Mouse (Mus musculus) forebrain, embryonic 16.5 days (tissue): ENCODE measurements around the gene Mks1. TPM values are rescaled to one million over a fixed set of nuclear protein-coding genes. Genes with fewer than 3 reads are reported as not detected.

Experiments
- ATAC-seq: fragments of 200-750 bp; cut with Nextera tagmentation; 2 replicates; pipeline ENCODE4 v1.8.0; 2017; ENCODE audit warnings: mild to moderate bottlenecking, moderate library complexity
- H3K27ac ChIP-seq: fragments of 300-500 bp; sonication (generic); 2 replicates; pipeline ENCODE4 v1.5.1; 2014; ENCODE audit warnings: low read length, control low read depth
- H3K27me3 ChIP-seq: fragments of 300-500 bp; sonication (generic); replicated peaks from 2 replicates; pipeline ENCODE4 v1.6.1; 2014; ENCODE audit warnings: low read length; ENCODE audit not compliant: control insufficient read depth, insufficient read depth
- H3K36me3 ChIP-seq: fragments of 300-500 bp; sonication (generic); 2 replicates; pipeline ENCODE4 v1.6.1; 2014; ENCODE audit not compliant: control insufficient read depth, insufficient read depth
- H3K4me1 ChIP-seq: fragments of 300-500 bp; sonication (generic); replicated peaks from 2 replicates; pipeline ENCODE4 v1.6.1; 2014; ENCODE audit warnings: low read length; ENCODE audit not compliant: control insufficient read depth, insufficient read depth
- H3K4me2 ChIP-seq: fragments of 300-500 bp; sonication (generic); 2 replicates; pipeline ENCODE4 v1.6.1; 2014; ENCODE audit warnings: mild to moderate bottlenecking, low read length, control low read depth
- H3K4me3 ChIP-seq: fragments of 300-500 bp; sonication (generic); replicated peaks from 2 replicates; pipeline ENCODE4 v1.5.1; 2014; ENCODE audit warnings: mild to moderate bottlenecking, low read length, control low read depth
- H3K9ac ChIP-seq: fragments of 300-500 bp; sonication (generic); replicated peaks from 2 replicates; pipeline ENCODE4 v1.6.1; 2014; ENCODE audit warnings: low read depth, low read length, control low read depth
- H3K9me3 ChIP-seq: fragments of 300-500 bp; sonication (generic); 2 replicates; pipeline ENCODE4 v1.6.1; 2016; ENCODE audit warnings: low read length; ENCODE audit not compliant: control insufficient read depth
- WGBS: fragments of 180-500 bp; shearing (Covaris S2); extraction: QIAGEN DNeasy Blood & Tissue Kit; methylation state at CpG from one replicate; pipeline ENCODE4 v1.1.7; 2014; 5-methylcytosine and 5-hydroxymethylcytosine counted together
- polyA plus RNA-seq: library from polyadenylated mRNA; unstranded; fragments of >200 nt; fragmentation: Nextera tagmentation; extraction: Ambion mirVana; gene quantifications from 2 replicates; pipeline ENCODE4 v1.2.1, GENCODE M21; 2015

Gene Mks1
- polyA plus RNA-seq, 1 experiment from 2014 or later, result 12.6 TPM

- no peaks in the 10 kb centered on the region for H3K27me3 ChIP-seq
- no peaks in the 10 kb centered on the region for H3K9me3 ChIP-seq
- no peak within 1 kb of the TSS for H3K9ac ChIP-seq
- ATAC-seq, result no peak
- H3K27ac ChIP-seq, result no peak within 1 kb of the TSS
- H3K4me3 ChIP-seq, result no peak within 1 kb of the TSS
- 20% methylated on average over 10 of the region's 10 CpGs for WGBS
- H3K4me1 ChIP-seq, result 0 out of 2 replicates have a peak, but pooled peaks cover 4% of the 10 kb centered on the region
- no peak within 1 kb of the TSS for H3K4me2 ChIP-seq
- no peaks in the 10 kb centered on the region for H3K36me3 ChIP-seq
Measured at GRCm38 (mm10) chr11:87828239-87828900, 24.6 kb upstream of the Mks1 start, which contains the start of gene Lpo. Gene Lpo, minus strand, starts transcription at chr11:87828289.

DNA sequence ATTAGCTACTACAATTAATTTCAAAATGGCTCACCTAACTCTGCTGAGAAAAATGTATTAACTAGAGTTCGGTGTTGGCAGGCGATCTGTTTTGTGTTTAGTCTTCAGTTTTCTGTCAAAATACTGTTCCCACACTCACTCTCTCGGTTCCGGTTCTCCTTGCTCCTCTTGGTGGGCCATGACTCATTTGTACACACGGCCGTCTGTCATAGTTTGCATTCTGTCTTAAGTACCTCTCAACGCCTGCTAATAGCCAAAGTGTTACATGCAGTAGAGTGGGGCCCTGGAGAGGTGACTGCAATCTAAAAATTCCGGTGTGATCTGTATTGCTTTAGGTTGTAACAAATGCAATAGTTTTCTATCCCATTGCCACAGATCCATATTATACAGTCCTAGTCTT lies 12.3 kb upstream of the Mks1 start:
- Histone ChIP-seq H3K9ac (no peak overlapping the region), H3K4me2 (no peak overlapping the region), H3K27ac (no peak overlapping the region), H3K36me3 (no peaks in the 10 kb centered on the region), H3K27me3 (no peaks in the 10 kb centered on the region), H3K9me3 (no peaks in the 10 kb centered on the region), H3K4me3 (no peak overlapping the region), H3K4me1 (no peaks in the 10 kb centered on the region)
- ATAC-seq, result no peak
- 73% methylated on average over 8 of the region's 8 CpGs for WGBS

GRCm38 (mm10) chr11:87841436-87841835 lies 11.6 kb upstream of the Mks1 start:
- 87% methylated on average over 3 of the region's 3 CpGs for WGBS
- no peaks in the 10 kb centered on the region for H3K36me3 ChIP-seq
- H3K4me2 ChIP-seq, result no peak overlapping the region
- no peak overlapping the region for H3K9ac ChIP-seq
- no peaks in the 10 kb centered on the region for H3K4me1 ChIP-seq
- H3K27ac ChIP-seq, result no peak overlapping the region
- H3K4me3 ChIP-seq, result no peak overlapping the region
- no peaks in the 10 kb centered on the region for H3K27me3 ChIP-seq
- ATAC-seq, result no peak
- no peaks in the 10 kb centered on the region for H3K9me3 ChIP-seq

DNA sequence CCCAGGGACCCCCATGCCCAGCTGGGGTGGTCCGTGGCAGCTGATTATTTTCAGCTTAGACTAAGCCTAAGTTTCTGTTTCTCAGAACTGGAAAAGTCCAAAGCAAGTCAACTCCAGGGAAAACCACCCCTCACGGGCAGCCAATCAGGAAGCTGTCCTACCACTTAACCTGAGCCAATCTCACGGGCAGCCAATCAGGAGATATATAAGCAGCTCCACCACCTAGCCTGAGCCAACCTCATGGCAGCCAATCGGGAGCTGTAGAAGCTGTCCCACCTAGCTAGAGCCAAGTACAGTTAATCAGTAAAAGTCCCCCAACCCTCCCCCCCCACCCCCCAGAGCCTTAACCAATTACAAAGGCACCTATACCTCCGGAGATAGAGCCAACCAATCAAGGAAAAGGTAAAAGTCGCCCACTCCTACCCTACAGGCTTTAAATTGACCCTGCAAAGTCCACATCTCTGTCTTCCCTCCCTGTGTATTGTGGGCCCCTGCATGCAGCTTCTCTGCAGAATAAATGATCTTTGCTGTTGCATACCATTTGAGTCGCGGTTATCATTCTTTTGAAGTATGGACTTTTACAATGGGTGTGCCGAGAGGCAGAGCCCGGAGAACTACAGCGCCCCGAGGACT lies 5.9 kb upstream of the Mks1 start:
- ATAC-seq, result no peak
- Histone ChIP-seq H3K36me3 (no peaks in the 10 kb centered on the region), H3K9ac (no peak overlapping the region), H3K4me1 (no peaks in the 10 kb centered on the region), H3K4me2 (no peak overlapping the region), H3K27ac (no peak overlapping the region), H3K9me3 (no peaks in the 10 kb centered on the region), H3K4me3 (no peak overlapping the region), H3K27me3 (no peaks in the 10 kb centered on the region)
- 86% methylated on average over 12 of the region's 12 CpGs for WGBS

- Histone ChIP-seq H3K27me3 (no peaks in the 10 kb centered on the region), H3K27ac (no peak overlapping the region), H3K4me1 (peaks cover 4% of the 10 kb centered on the region; the same call in 1 of the 2 replicates), H3K36me3 (no peaks in the 10 kb centered on the region), H3K9me3 (no peaks in the 10 kb centered on the region), H3K4me2 (no peak overlapping the region), H3K9ac (no peak overlapping the region), H3K4me3 (no peak overlapping the region)
- no peak for ATAC-seq
- 62% methylated on average over 6 of the region's 6 CpGs for WGBS
Measured at GRCm38 (mm10) chr11:87847884-87848283, 5.1 kb upstream of the Mks1 start.

DNA sequence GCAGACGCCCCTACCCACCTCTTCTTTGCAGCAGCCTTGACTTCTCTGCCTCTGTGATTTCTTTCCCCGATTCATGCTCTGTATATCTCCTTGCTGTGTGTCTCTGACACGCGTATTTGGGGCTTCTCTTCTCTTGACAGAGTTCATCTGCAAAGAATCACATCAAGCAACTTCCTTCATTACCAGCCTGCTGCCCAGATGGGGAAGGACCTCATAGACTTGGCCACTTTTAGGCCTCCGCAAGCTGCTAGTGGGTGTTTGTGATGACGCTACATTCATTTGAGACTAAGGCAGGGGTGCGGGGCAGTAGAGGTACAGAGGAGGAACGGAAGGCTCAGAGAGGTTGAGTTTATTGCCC lies 561 bp downstream of the Mks1 start:
- WGBS, result 33% methylated on average over 8 of the region's 8 CpGs
- H3K27ac ChIP-seq, result peak overlapping the region; percentile 66
- no peaks in the 10 kb centered on the region for H3K27me3 ChIP-seq
- H3K9me3 ChIP-seq, result no peaks in the 10 kb centered on the region
- H3K4me3 ChIP-seq, result peak overlapping the region; percentile 53
- H3K4me2 ChIP-seq, result peak overlapping the region; percentile 62
- H3K36me3 ChIP-seq, result no peaks in the 10 kb centered on the region
- H3K9ac ChIP-seq, result peak overlapping the region; percentile 58
- peaks cover 11% of the 10 kb centered on the region for H3K4me1 ChIP-seq
- peak; percentile 57 for ATAC-seq

GRCm38 (mm10) chr11:87854550-87854949 lies 1.5 kb downstream of the Mks1 start:
- H3K27me3 ChIP-seq, result no peaks in the 10 kb centered on the region
- H3K9me3 ChIP-seq, result no peaks in the 10 kb centered on the region
- no peak overlapping the region for H3K9ac ChIP-seq
- peaks cover 11% of the 10 kb centered on the region for H3K4me1 ChIP-seq
- no peak overlapping the region for H3K27ac ChIP-seq
- no peak for ATAC-seq
- H3K4me2 ChIP-seq, result no peak overlapping the region
- 87% methylated on average over 7 of the region's 7 CpGs for WGBS
- H3K4me3 ChIP-seq, result no peak overlapping the region
- H3K36me3 ChIP-seq, result no peaks in the 10 kb centered on the region

DNA sequence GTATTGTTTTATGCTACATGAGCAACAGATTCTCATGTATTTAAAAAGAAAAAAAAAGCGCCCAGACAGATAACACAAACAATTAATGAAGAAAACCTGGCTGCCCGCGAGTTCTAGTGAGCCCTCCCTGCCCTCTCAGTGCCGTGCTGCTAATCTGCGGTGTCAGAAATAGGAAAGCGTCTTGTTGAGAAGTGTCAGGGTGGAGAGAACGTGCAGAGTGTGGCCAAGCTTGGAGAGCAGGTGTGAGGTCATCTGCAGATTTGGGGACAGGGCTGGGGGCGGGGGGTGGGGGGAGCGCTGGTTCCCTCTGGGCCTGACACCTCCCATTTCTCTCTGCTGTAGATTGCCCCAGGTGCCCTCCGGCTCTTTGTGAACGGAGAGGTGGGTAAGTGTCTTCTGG lies 6.3 kb downstream of the Mks1 start:
- H3K36me3 ChIP-seq, result no peaks in the 10 kb centered on the region

DNA sequence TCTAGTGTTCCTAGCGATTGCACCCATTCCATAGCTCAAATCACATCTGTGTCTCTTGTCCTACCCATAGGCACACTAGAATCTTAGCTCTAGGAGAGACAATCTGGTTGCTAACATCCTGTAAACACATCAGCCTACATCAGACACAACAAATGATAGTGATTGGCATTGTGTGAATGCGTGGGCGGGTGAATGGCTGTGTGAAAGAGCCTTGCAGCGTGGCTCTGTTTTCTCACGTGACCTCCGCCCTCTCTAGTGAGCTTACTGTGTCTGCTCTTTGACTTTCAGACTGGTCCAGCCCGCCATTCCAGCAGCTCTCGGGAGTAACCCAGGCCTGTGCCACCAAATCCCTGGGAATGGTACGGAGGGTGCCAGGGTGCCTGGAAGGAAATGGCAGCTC lies 7.4 kb downstream of the Mks1 start:
- Histone ChIP-seq H3K9ac (no peak overlapping the region), H3K36me3 (no peaks in the 10 kb centered on the region), H3K27me3 (no peaks in the 10 kb centered on the region), H3K4me3 (no peak overlapping the region), H3K4me2 (no peak overlapping the region), H3K4me1 (no peaks in the 10 kb centered on the region), H3K9me3 (no peaks in the 10 kb centered on the region), H3K27ac (no peak overlapping the region)
- 82% methylated on average over 9 of the region's 9 CpGs for WGBS
- ATAC-seq, result no peak

More for the DNA sequence above, 6.3 kb downstream of the Mks1 start:
- H3K4me2 ChIP-seq, result no peak overlapping the region
- no peaks in the 10 kb centered on the region for H3K27me3 ChIP-seq
- H3K9ac ChIP-seq, result no peak overlapping the region
- H3K9me3 ChIP-seq, result no peaks in the 10 kb centered on the region
- ATAC-seq, result no peak
- H3K4me3 ChIP-seq, result no peak overlapping the region
- H3K27ac ChIP-seq, result no peak overlapping the region
- whole genome bisulfite sequencing, result 89% methylated on average over 11 of the region's 11 CpGs
- no peaks in the 10 kb centered on the region for H3K4me1 ChIP-seq
